Mouse (Mus musculus): ENCODE data around the gene Cab39. TPM values are rescaled to one million over a fixed set of nuclear protein-coding genes. Genes with fewer than 3 reads are reported as not detected.

Gene Cab39
- polyA plus RNA-seq, 2 experiments = 48.9 to 59.4 TPM

DNA sequence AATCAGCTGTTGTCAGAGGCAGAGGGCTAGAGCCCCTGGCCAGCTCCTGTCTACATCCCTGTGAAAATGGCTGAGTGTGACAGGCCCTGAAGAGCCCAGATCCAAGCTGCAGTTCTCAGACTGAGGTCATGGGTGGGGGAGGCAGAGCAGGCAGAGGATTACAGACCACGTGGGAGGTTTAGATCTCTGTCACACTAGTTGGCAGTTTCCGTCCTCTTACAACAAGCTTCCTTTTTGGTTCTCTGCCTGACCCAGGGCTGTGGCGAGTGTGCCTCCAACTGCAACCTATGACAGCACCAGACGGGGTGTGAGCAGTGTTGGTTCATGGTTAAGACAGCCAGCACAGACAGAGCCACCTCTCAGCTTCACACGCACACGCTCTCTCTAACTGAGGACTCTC is 41.7 kb upstream of the Cab39 start:
- DNase-seq (ENCODE audit: low spot score) (no peak), ATAC-seq (ENCODE audit: low FRiP score, low read depth) (peak; percentile 23; the same call in 1 of the 2 replicates)
- H3K36me3 ChIP-seq (ENCODE audit: control insufficient read depth, insufficient read depth, low read length) = no peaks in the 10 kb centered on the region
- 0 out of 2 replicates have a peak overlapping the region, but pooled peaks have one; percentile 19 for H3K27ac ChIP-seq (replicated peaks; ENCODE audit: low read depth, low read length)
- no peak overlapping the region for H3K9ac ChIP-seq (ENCODE audit: low read depth, low read length, severe bottlenecking)
- WGBS = 56% methylated on average over 6 of the region's 6 CpGs
- H3K9me3 ChIP-seq (ENCODE audit: control insufficient read depth, low read length) = no peaks in the 10 kb centered on the region
- no peaks in the 10 kb centered on the region for H3K4me1 ChIP-seq (ENCODE audit: control insufficient read depth, insufficient read depth, low read length)
- TF ChIP-seq POLR2A (IDR thresholded peaks at IDR 0.05; ENCODE audit: borderline replicate concordance, extremely low read depth, insufficient read depth, insufficient read length) = no peak
- H3K4me2 ChIP-seq (replicated peaks; ENCODE audit: low read depth, low read length, severe bottlenecking) = no peak overlapping the region
- H3K4me3 ChIP-seq (replicated peaks; ENCODE audit: low read length) = no peak overlapping the region
- H3K27me3 ChIP-seq (ENCODE audit: control insufficient read depth, insufficient read depth, low read length) = no peaks in the 10 kb centered on the region

DNA sequence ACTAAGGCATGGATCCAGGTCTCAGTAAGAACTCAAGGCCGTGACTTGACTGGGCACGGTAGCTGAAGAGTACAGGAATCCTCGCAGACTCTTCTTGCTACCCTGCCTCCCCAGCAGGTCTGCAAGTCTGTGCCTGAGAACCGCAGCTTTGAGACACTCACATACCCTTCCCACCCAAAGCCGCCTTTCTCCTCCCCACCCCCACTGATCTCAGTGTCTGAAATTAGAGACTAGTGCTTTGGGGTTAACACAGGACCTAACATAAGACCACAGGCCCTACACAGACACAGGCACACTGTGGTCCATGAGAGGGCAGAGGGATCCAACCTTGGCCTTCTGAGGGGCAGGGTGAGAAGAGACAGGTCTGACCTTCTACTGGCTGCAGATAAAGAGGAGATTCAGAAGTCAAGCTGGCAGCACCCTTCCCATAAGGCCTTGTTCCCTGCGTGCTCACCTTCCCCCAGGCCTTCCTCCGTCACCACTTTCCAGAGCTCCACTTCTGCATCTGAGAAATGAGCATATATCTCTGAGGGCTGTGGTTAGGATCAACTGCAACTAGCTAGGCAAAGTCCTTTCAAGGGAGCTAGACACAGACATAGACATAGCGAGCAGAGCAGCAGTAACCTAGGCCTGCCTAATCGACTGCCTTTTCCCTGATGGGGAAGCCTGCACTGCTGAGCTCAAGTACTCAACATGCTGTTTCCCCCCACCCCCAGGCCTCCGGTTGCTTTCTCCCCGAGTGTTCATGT is 41.1 kb upstream of the Cab39 start:
- Histone ChIP-seq H3K27ac (replicated peaks; ENCODE audit: low read depth, low read length) (0 out of 2 replicates have a peak overlapping the region, but pooled peaks have one; percentile 19), H3K4me3 (replicated peaks; ENCODE audit: low read length) (no peak overlapping the region), H3K4me1 (ENCODE audit: control insufficient read depth, insufficient read depth, low read length) (no peaks in the 10 kb centered on the region), H3K9ac (ENCODE audit: low read depth, low read length, severe bottlenecking) (no peak overlapping the region), H3K4me2 (replicated peaks; ENCODE audit: low read depth, low read length, severe bottlenecking) (no peak overlapping the region), H3K27me3 (ENCODE audit: control insufficient read depth, insufficient read depth, low read length) (no peaks in the 10 kb centered on the region), H3K36me3 (ENCODE audit: control insufficient read depth, insufficient read depth, low read length) (no peaks in the 10 kb centered on the region), H3K9me3 (ENCODE audit: control insufficient read depth, low read length) (no peaks in the 10 kb centered on the region)
- ATAC-seq (ENCODE audit: low FRiP score, low read depth) = no peak; the same call in 1 of the 2 replicates
- no peak for DNase-seq (ENCODE audit: low spot score)
- TF ChIP-seq POLR2A (IDR thresholded peaks at IDR 0.05; ENCODE audit: borderline replicate concordance, extremely low read depth, insufficient read depth, insufficient read length) = no peak
- WGBS = 71% methylated on average over 11 of the region's 11 CpGs

DNA sequence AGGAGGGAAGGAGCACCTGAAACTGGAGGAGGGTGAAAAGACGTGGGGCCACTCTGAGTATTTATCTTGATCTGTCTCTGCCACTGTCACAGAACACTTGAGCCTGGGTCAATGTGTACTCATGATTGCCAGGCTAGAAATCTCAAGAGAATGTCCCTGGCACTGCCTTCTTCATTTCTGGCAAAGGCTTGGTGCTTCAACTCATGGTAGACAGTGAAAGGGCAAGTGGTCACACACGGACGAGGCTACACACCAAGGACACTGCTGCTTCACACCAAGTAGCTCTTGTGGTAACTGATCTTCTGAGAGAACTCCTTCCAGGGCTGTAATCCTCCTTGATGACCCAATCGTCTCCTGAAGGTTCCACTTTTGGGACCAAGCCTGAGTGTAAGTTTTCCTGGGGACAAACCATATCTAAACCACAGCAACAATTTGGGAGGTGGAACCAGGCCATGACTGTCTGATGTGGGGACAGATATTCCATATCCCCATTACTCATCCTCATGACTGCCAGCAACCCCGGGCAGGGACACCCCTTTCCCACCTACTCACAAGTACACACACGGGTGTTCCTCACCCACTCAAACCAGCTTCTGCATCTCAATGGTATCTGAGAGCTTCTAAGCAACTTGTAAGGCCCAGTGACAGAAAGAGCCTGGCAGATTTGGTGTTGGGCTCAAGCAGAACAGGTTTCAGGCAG is 35.6 kb upstream of the Cab39 start:
- Histone ChIP-seq H3K9ac (ENCODE audit: low read depth, low read length, severe bottlenecking) (no peak overlapping the region), H3K4me2 (replicated peaks; ENCODE audit: low read depth, low read length, severe bottlenecking) (no peak overlapping the region), H3K4me1 (ENCODE audit: control insufficient read depth, insufficient read depth, low read length) (no peaks in the 10 kb centered on the region), H3K9me3 (ENCODE audit: control insufficient read depth, low read length) (no peaks in the 10 kb centered on the region), H3K4me3 (replicated peaks; ENCODE audit: low read length) (no peak overlapping the region), H3K36me3 (ENCODE audit: control insufficient read depth, insufficient read depth, low read length) (no peaks in the 10 kb centered on the region), H3K27me3 (ENCODE audit: control insufficient read depth, insufficient read depth, low read length) (no peaks in the 10 kb centered on the region), H3K27ac (replicated peaks; ENCODE audit: low read depth, low read length) (no peak overlapping the region)
- ATAC-seq (ENCODE audit: low FRiP score, low read depth) = no peak
- TF ChIP-seq POLR2A (IDR thresholded peaks at IDR 0.05; ENCODE audit: borderline replicate concordance, extremely low read depth, insufficient read depth, insufficient read length) = no peak
- DNase-seq (ENCODE audit: low spot score) = no peak
- WGBS = 76% methylated on average over 6 of the region's 6 CpGs

DNA sequence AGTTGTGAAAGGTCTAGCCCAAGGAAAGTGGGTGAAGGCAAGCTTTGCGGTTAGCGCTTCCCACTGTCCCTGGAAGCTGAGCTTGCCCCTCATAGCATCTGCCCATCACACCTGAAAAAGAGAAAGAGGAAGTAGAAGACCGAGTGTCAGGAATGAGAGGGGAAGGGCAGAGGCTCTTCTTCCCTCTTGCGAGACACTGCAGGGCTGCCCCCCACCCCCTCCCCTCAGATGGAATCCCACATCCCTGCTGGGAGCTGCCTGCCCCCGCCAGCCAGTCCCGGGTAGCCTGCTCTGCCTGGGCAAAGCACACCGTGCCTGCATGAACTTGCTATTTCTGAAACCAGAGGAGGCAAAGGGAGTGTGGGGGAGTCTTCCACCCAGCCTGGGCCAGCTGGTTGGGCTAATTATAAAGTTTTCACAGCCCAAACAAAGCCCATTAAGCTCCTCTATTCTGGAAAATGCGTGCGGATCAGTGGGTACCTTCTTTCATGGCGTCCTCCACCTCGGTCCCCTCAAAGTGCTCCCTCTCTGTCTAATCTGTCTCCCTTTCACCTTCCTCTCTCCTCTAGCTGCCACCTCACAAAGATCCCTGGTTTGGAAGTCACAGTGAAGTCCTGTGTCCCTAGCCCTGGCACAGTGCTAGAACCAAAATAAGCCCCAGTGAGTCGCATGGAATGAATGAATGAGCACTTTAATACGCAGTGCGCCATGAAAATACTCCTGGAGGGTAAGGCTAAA is 34.8 kb upstream of the Cab39 start:
- Histone ChIP-seq H3K36me3 (ENCODE audit: control insufficient read depth, insufficient read depth, low read length) (no peaks in the 10 kb centered on the region), H3K27ac (replicated peaks; ENCODE audit: low read depth, low read length) (no peak overlapping the region), H3K4me1 (ENCODE audit: control insufficient read depth, insufficient read depth, low read length) (no peaks in the 10 kb centered on the region), H3K9ac (ENCODE audit: low read depth, low read length, severe bottlenecking) (0 out of 2 replicates have a peak overlapping the region, but pooled peaks have one; percentile 6), H3K4me2 (replicated peaks; ENCODE audit: low read depth, low read length, severe bottlenecking) (0 out of 2 replicates have a peak overlapping the region, but pooled peaks have one; percentile 14), H3K4me3 (replicated peaks; ENCODE audit: low read length) (no peak overlapping the region), H3K27me3 (ENCODE audit: control insufficient read depth, insufficient read depth, low read length) (no peaks in the 10 kb centered on the region), H3K9me3 (ENCODE audit: control insufficient read depth, low read length) (no peaks in the 10 kb centered on the region)
- DNase-seq (ENCODE audit: low spot score) = no peak
- no peak for TF ChIP-seq POLR2A (IDR thresholded peaks at IDR 0.05; ENCODE audit: borderline replicate concordance, extremely low read depth, insufficient read depth, insufficient read length)
- 34% methylated on average over 13 of the region's 14 CpGs for WGBS
- ATAC-seq (ENCODE audit: low FRiP score, low read depth) = peak; percentile 62

DNA sequence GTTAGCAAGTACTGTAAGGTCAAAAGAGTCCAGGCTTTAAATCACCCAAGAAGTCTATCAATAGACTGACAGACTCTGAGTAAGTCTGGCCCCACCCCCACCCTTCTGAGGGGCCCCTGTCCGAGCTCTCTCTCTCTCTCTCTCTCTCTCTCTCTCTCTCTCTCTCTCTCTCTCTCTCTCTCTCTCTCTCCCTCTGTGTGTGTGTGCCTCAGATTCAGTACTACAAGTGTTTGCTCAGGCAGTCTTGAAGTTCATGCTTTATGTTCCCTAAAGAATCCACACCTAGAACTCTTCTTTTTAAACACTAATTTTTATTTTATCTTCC is 34.3 kb upstream of the Cab39 start:
- TF ChIP-seq POLR2A (IDR thresholded peaks at IDR 0.05; ENCODE audit: borderline replicate concordance, extremely low read depth, insufficient read depth, insufficient read length) = no peak
- Histone ChIP-seq H3K9ac (ENCODE audit: low read depth, low read length, severe bottlenecking) (no peak overlapping the region), H3K27ac (replicated peaks; ENCODE audit: low read depth, low read length) (no peak overlapping the region), H3K36me3 (ENCODE audit: control insufficient read depth, insufficient read depth, low read length) (no peaks in the 10 kb centered on the region), H3K9me3 (ENCODE audit: control insufficient read depth, low read length) (no peaks in the 10 kb centered on the region), H3K4me3 (replicated peaks; ENCODE audit: low read length) (no peak overlapping the region), H3K4me1 (ENCODE audit: control insufficient read depth, insufficient read depth, low read length) (no peaks in the 10 kb centered on the region), H3K4me2 (replicated peaks; ENCODE audit: low read depth, low read length, severe bottlenecking) (no peak overlapping the region), H3K27me3 (ENCODE audit: control insufficient read depth, insufficient read depth, low read length) (no peaks in the 10 kb centered on the region)
- ATAC-seq (ENCODE audit: low FRiP score, low read depth) = no peak
- WGBS = 0% methylated on average over 1 of the region's 1 CpGs
- no peak for DNase-seq (ENCODE audit: low spot score)

All from limb, embryonic 14.5 days (tissue).